Mouse (Mus musculus): Measurements from ENCODE around the gene Hsd17b7.

DNA sequence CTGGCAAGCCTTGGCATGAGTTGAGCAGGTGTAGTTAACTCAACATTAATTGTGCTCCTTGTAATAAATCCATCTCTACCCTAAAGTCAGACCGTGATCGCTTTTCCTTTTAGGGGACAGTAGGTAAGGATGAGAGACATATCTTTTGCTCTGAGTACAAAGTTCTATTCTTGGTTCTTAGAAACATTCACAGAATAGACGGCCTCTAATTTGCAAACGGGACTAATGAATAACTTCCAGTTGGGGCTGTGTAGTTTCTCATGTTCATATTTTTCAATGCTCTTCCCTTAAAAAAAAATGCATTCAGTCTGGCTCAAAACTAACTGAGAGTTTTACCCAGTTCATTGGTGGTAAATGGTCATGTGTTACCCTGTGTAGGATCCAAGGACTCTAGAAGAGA is 1.9 kb upstream of the Hsd17b7 start:
- no peak for TF ChIP-seq GABPA (IDR thresholded peaks at IDR 0.05; ENCODE audit: low read depth, low read length)
- no peak for TF ChIP-seq MEF2A (IDR thresholded peaks at IDR 0.05; ENCODE audit: extremely low read depth, insufficient replicate concordance, low read depth, low read length, poor library complexity, severe bottlenecking)
- TF ChIP-seq E2F4 (IDR thresholded peaks at IDR 0.05; ENCODE audit: borderline replicate concordance, low read depth, low read length) = no peak
- TF ChIP-seq CTCF (IDR thresholded peaks at IDR 0.05 in 2 of 3, conservative IDR thresholded peaks at IDR 0.05 in 1 of 3; ENCODE audit: control insufficient read depth in 1 of 3, insufficient read depth in 1 of 3, low read depth in 2 of 3, low read length in 3 of 3, poor library complexity in 1 of 3, severe bottlenecking in 1 of 3) = no peak
- TF ChIP-seq POLR2A (IDR thresholded peaks at IDR 0.05; ENCODE audit: control insufficient read depth in 1 of 2, insufficient read depth in 1 of 2, low read depth in 1 of 2, low read length in 2 of 2, poor library complexity in 1 of 2) = no peak
- no peak for TF ChIP-seq EP300 (IDR thresholded peaks at IDR 0.05; ENCODE audit: low read depth in 1 of 2, low read length in 2 of 2)
- TF ChIP-seq USF1 (IDR thresholded peaks at IDR 0.05; ENCODE audit: low read depth, low read length) = no peak
- no peak for TF ChIP-seq MAX (IDR thresholded peaks at IDR 0.05; ENCODE audit: low read length)

All from MEL (cell line).